7 mouse cellular contexts compared by ENCODE assay signal in genomic region chr14:122105391-122106285, GRCm38 (mm10). TPM values are rescaled to one million over a fixed set of nuclear protein-coding genes. Genes with fewer than 3 reads are reported as not detected.
A peak's percentile ranks its signal among the peaks of the same experiment; 100 is the strongest.
DNase-seq lines count a peak whose midpoint lies in the region; ATAC-seq lines count a peak whose summit lies in the region.

No protein-coding gene starts in this region.

- H3K9me3 ChIP-seq in neural tube, embryonic 11.5 days (ENCODE audit: control insufficient read depth, low read length): no peaks in the 10 kb centered on the region
- no peaks in the 10 kb centered on the region for H3K9me3 ChIP-seq in embryonic facial prominence, embryonic 15.5 days (replicated peaks)
- no peaks in the 10 kb centered on the region for H3K9me3 ChIP-seq in limb, embryonic 10.5 days (replicated peaks)
- H3K9me3 ChIP-seq in neural tube, embryonic 14.5 days (ENCODE audit: control insufficient read depth, low read length): no peaks in the 10 kb centered on the region

- peaks cover 17% of the 10 kb centered on the region for H3K4me1 ChIP-seq in neural tube, embryonic 11.5 days (ENCODE audit: control insufficient read depth, insufficient read depth, low read length)
- H3K4me1 ChIP-seq in embryonic facial prominence, embryonic 15.5 days: peaks cover 28% of the 10 kb centered on the region
- peaks cover 34% of the 10 kb centered on the region for H3K4me1 ChIP-seq in limb, embryonic 10.5 days
- H3K4me1 ChIP-seq in neural tube, embryonic 14.5 days (ENCODE audit: control insufficient read depth, insufficient read depth, low read length): peaks cover 20% of the 10 kb centered on the region

- WGBS in neural tube, embryonic 11.5 days: 70% methylated on average over 16 of the region's 16 CpGs
- 63% methylated on average over 16 of the region's 16 CpGs for WGBS in embryonic facial prominence, embryonic 15.5 days
- WGBS in limb, embryonic 10.5 days: 71% methylated on average over 16 of the region's 16 CpGs
- WGBS in neural tube, embryonic 14.5 days: 67% methylated on average over 16 of the region's 16 CpGs

- peak overlapping the region; percentile 37 for H3K4me3 ChIP-seq in neural tube, embryonic 11.5 days (ENCODE audit: low read depth, low read length)
- H3K4me3 ChIP-seq in embryonic facial prominence, embryonic 15.5 days (replicated peaks): peak overlapping the region; percentile 82
- H3K4me3 ChIP-seq in limb, embryonic 10.5 days: peak overlapping the region; percentile 87
- H3K4me3 ChIP-seq in neural tube, embryonic 14.5 days (ENCODE audit: low read depth, low read length): peak overlapping the region; percentile 38

- ATAC-seq in neural tube, embryonic 11.5 days (ENCODE audit: insufficient read depth, low FRiP score, low TSS enrichment): no peak
- no peak for ATAC-seq in embryonic facial prominence, embryonic 15.5 days (ENCODE audit: insufficient number of reproducible peaks, low FRiP score, low TSS enrichment, low read depth)
- ATAC-seq in neural tube, embryonic 14.5 days (ENCODE audit: low read depth): no peak

- H3K27ac ChIP-seq in neural tube, embryonic 11.5 days (ENCODE audit: low read depth, low read length): peak overlapping the region; percentile 86
- H3K27ac ChIP-seq in embryonic facial prominence, embryonic 15.5 days (replicated peaks): peak overlapping the region; percentile 94
- peak overlapping the region; percentile 83 for H3K27ac ChIP-seq in limb, embryonic 10.5 days
- peak overlapping the region; percentile 92 for H3K27ac ChIP-seq in neural tube, embryonic 14.5 days (ENCODE audit: low read depth, low read length)

- H3K27me3 ChIP-seq in neural tube, embryonic 11.5 days (ENCODE audit: control insufficient read depth, insufficient read depth, low read length): no peaks in the 10 kb centered on the region
- H3K27me3 ChIP-seq in embryonic facial prominence, embryonic 15.5 days: no peaks in the 10 kb centered on the region
- no peaks in the 10 kb centered on the region for H3K27me3 ChIP-seq in limb, embryonic 10.5 days (ENCODE audit: low read depth, poor library complexity, severe bottlenecking)
- H3K27me3 ChIP-seq in neural tube, embryonic 14.5 days (ENCODE audit: control insufficient read depth, insufficient read depth, low read length): no peaks in the 10 kb centered on the region

- DNase-seq in neural tube, embryonic 11.5 days (ENCODE audit: low spot score): no peak
- DNase-seq in neural tube, embryonic 10.5 days (ENCODE audit: extremely low spot score, low spot score): no peak
- no peak for DNase-seq in limb, embryonic 10.5 days (ENCODE audit: low spot score)
- DNase-seq in urinary bladder, adult 2 months (ENCODE audit: low spot score): no peak
- DNase-seq in layer of hippocampus, postnatal 14 days (ENCODE audit: low spot score in 2 of 2): no peak

- peak overlapping the region; percentile 55 for H3K9ac ChIP-seq in neural tube, embryonic 11.5 days (ENCODE audit: low read length)
- peak overlapping the region; percentile 47; the same call in 1 of the 2 replicates for H3K9ac ChIP-seq in embryonic facial prominence, embryonic 15.5 days
- peak overlapping the region; percentile 52 for H3K9ac ChIP-seq in neural tube, embryonic 14.5 days (replicated peaks; ENCODE audit: low read depth, low read length)

- peak overlapping the region; percentile 76 for H3K4me2 ChIP-seq in neural tube, embryonic 11.5 days (ENCODE audit: low read depth)
- H3K4me2 ChIP-seq in embryonic facial prominence, embryonic 15.5 days (replicated peaks): peak overlapping the region; percentile 77
- peak overlapping the region; percentile 85 for H3K4me2 ChIP-seq in neural tube, embryonic 14.5 days (ENCODE audit: low read depth, low read length)

- H3K36me3 ChIP-seq in neural tube, embryonic 11.5 days (ENCODE audit: control insufficient read depth, insufficient read depth, low read length): no peaks in the 10 kb centered on the region
- 0 out of 2 replicates have a peak, but pooled peaks cover under 1% of the 10 kb centered on the region for H3K36me3 ChIP-seq in embryonic facial prominence, embryonic 15.5 days
- peaks cover 2% of the 10 kb centered on the region for H3K36me3 ChIP-seq in limb, embryonic 10.5 days
- no peaks in the 10 kb centered on the region for H3K36me3 ChIP-seq in neural tube, embryonic 14.5 days (ENCODE audit: control insufficient read depth, insufficient read depth, low read length)

RNA-seq across cellular contexts. Expression of gene Tm9sf2, which starts 1.2 kb away (rescaled TPM):
- polyA plus RNA-seq in neural tube, embryonic 11.5 days (2014; fragmentation: Nextera tagmentation; extraction: Ambion mirVana): 132 and 136 TPM in 2 replicates
- 156 and 171 TPM in 2 replicates for polyA plus RNA-seq in embryonic facial prominence, embryonic 15.5 days (2015; fragmentation: Nextera tagmentation; extraction: Ambion mirVana)
- polyA plus RNA-seq in limb, embryonic 10.5 days (2016; fragmentation: Nextera tagmentation; extraction: Ambion mirVana): 102 and 115 TPM in 2 replicates
- polyA plus RNA-seq in neural tube, embryonic 14.5 days (2014; fragmentation: Nextera tagmentation; extraction: Ambion mirVana): 106 and 127 TPM in 2 replicates
- 109 and 116 TPM in 2 replicates for polyA plus RNA-seq in urinary bladder, adult 2 months (2012; rRNA removed)
- 10 to 100 TPM; 88.0 to 88.3 TPM for total RNA-seq in layer of hippocampus, postnatal 14 days (2021)

Comparison
In these comparisons a context has a peak if more than half of its experiments do, and no peak if none do; other contexts are left out.
1. H3K4me3 ChIP-seq: peak in every context shown above with its lines; median percentile 87 in limb, embryonic 10.5 days; 82 in embryonic facial prominence, embryonic 15.5 days; 38 in neural tube, embryonic 14.5 days; 37 in neural tube, embryonic 11.5 days.